Mouse (Mus musculus): ENCODE measurements around the gene Tma7. TPM values are rescaled to one million over a fixed set of nuclear protein-coding genes. Genes with fewer than 3 reads are reported as not detected.

Gene Tma7
- polyA plus RNA-seq, 1 experiment: 687 TPM

DNA sequence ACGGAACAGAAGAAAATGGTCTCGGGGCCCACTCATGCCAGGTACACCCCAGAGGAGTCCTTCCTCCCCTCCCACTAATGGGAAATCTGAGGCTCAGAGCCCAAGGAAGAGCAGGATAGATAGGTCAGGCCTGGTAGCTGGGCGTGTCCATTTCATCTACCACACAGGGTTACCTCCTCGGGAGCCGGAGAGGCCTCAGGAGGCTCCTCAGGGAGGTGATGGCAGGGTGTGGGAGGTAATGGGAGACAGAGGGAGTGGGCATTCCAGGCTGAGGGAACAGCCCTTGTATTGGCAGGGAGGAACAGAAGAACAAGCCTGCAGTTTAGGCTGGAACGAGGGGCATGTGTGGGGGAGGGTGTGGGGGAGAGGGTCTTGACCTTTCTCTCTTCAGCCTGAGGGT lies 14.5 kb upstream of the Tma7 start:
- Histone ChIP-seq H3K36me3 (replicated peaks; ENCODE audit: low read length) (peaks cover 15% of the 10 kb centered on the region), H3K4me3 (replicated peaks) (no peak overlapping the region), H3K27me3 (replicated peaks) (peaks cover 75% of the 10 kb centered on the region), H3K4me1 (peaks cover 30% of the 10 kb centered on the region), H3K9me3 (no peaks in the 10 kb centered on the region)
- TF ChIP-seq GATA1 (IDR thresholded peaks at IDR 0.05; ENCODE audit: borderline replicate concordance, low read length) (no peak), FLI1 (IDR thresholded peaks at IDR 0.05; ENCODE audit: low read length) (no peak)

- Histone ChIP-seq H3K9me3 (no peaks in the 10 kb centered on the region), H3K36me3 (replicated peaks; ENCODE audit: low read length) (peaks cover 21% of the 10 kb centered on the region), H3K4me3 (replicated peaks) (no peak overlapping the region), H3K27me3 (replicated peaks) (peaks cover 72% of the 10 kb centered on the region), H3K4me1 (peaks cover 30% of the 10 kb centered on the region)
- no peak for TF ChIP-seq FLI1 (IDR thresholded peaks at IDR 0.05; ENCODE audit: low read length)
- no peak for TF ChIP-seq GATA1 (IDR thresholded peaks at IDR 0.05; ENCODE audit: borderline replicate concordance, low read length)
Measured at GRCm38 (mm10) chr9:109096251-109096661, 13.9 kb upstream of the Tma7 start.

- Histone ChIP-seq H3K4me3 (replicated peaks) (peak within 1 kb of the TSS; percentile 91), H3K36me3 (replicated peaks; ENCODE audit: low read length) (peaks cover 30% of the 10 kb centered on the region), H3K27me3 (replicated peaks) (peaks cover 65% of the 10 kb centered on the region), H3K4me1 (peaks cover 26% of the 10 kb centered on the region), H3K9me3 (no peaks in the 10 kb centered on the region)
- no peak for TF ChIP-seq FLI1 (IDR thresholded peaks at IDR 0.05; ENCODE audit: low read length)
- no peak for TF ChIP-seq GATA1 (IDR thresholded peaks at IDR 0.05; ENCODE audit: borderline replicate concordance, low read length)
Measured at GRCm38 (mm10) chr9:109095137-109095982, 13.0 kb upstream of the Tma7 start, which contains the start of gene Plxnb1. Plxnb1 (plus strand) TSS chr9:109095389.

DNA sequence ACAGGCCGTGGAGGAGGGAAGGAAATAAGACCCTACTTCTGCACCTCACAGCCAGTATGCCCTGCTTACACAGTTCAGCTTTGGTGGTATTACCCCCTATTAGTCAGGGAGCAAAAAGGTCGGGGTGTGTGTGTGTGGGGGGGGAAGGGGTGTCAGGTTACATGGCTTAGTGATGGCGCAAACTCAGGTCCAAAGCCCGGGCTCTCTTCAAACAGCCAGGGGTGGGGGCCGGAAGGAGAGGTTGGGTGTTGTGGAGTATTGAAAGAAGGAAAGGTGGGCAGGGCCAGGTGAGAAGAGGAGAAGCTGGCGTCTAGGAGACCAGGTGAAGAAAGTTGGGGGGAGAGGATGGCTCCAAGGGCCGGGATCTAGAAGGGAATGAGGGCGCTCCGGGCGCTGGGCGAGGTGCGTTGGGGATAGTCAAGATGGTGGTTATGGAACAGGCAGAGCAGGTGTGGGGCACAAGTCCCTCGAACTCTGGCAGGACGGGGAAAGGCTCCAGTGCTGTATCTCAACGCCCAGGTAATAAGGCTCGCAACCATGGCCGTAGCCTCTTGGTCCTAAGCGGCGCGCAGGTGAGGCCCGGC lies 12.3 kb upstream of the Tma7 start:
- Histone ChIP-seq H3K9me3 (no peaks in the 10 kb centered on the region), H3K27me3 (replicated peaks) (peaks cover 58% of the 10 kb centered on the region), H3K4me1 (peaks cover 26% of the 10 kb centered on the region), H3K4me3 (replicated peaks) (peak overlapping the region; percentile 91), H3K36me3 (replicated peaks; ENCODE audit: low read length) (peaks cover 37% of the 10 kb centered on the region)
- TF ChIP-seq FLI1 (IDR thresholded peaks at IDR 0.05; ENCODE audit: low read length) (no peak), GATA1 (IDR thresholded peaks at IDR 0.05; ENCODE audit: borderline replicate concordance, low read length) (no peak)

DNA sequence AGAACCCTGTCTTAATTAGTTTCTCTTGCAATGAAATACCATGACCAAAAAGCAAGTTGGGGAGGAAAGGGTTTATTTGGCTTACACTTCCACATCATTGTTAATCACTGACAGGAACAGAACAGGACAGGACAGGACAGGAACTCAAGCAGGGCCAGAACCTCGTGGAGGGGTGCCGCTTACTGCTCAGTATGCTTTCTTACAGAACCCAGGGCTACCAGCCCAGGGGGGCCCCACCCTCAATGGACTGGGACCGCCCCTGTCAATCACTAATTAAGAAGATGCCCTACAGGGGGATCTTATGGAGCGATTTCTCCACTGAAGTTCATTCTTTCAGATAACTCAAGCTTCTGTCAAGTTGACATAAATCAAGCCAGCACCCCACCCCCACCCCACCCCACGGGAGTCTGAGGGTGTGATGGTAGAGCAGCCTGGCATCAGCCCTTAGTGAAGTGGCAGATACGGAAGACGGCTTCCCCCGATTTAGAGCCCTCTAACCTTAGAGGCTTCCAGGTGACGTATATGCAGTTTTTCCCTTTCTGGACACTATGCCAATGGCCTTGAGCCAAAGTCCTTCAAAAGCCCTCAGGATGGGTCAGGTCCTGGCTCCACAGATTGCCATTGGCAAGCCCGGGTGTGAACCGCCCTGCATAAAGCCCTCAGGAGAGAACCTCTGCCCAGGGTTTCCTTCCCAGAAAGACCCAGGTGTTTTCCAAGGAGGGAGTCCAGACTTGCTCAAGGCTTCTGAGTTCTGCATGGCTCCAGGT lies 11.6 kb upstream of the Tma7 start:
- no peak overlapping the region for H3K4me3 ChIP-seq (replicated peaks)
- peaks cover 44% of the 10 kb centered on the region for H3K36me3 ChIP-seq (replicated peaks; ENCODE audit: low read length)
- no peaks in the 10 kb centered on the region for H3K9me3 ChIP-seq
- TF ChIP-seq GATA1 (IDR thresholded peaks at IDR 0.05; ENCODE audit: borderline replicate concordance, low read length) (no peak), FLI1 (IDR thresholded peaks at IDR 0.05; ENCODE audit: low read length) (no peak)
- peaks cover 26% of the 10 kb centered on the region for H3K4me1 ChIP-seq
- peaks cover 51% of the 10 kb centered on the region for H3K27me3 ChIP-seq (replicated peaks)

- TF ChIP-seq GATA1 (IDR thresholded peaks at IDR 0.05; ENCODE audit: borderline replicate concordance, low read length): no peak
- no peak for TF ChIP-seq FLI1 (IDR thresholded peaks at IDR 0.05; ENCODE audit: low read length)
- H3K4me3 ChIP-seq (replicated peaks): no peak overlapping the region
- H3K9me3 ChIP-seq: no peaks in the 10 kb centered on the region
- peaks cover 23% of the 10 kb centered on the region for H3K4me1 ChIP-seq
- H3K36me3 ChIP-seq (replicated peaks; ENCODE audit: low read length): peaks cover 49% of the 10 kb centered on the region
- peaks cover 39% of the 10 kb centered on the region for H3K27me3 ChIP-seq (replicated peaks)
Measured at GRCm38 (mm10) chr9:109092799-109093198, 10.4 kb upstream of the Tma7 start.

DNA sequence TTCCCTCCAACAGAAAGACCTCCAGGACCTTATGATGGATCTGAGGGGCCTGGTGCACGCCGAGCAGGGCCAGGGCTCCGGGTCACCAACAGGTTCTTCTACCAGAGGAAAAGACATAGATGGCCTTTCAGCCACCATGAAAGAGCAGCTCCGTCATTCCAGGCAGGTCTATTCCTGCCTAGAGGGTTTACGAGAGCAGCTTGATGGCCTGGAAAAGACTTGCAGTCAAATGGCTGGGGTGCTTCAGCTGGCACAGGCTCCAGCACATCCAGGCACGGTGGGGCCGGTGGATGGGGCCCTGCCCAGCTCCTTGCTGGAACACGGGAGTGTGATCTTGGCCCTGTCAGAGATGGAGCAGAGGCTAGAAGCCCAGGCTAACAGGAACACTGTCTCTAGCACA lies 9.4 kb upstream of the Tma7 start:
- Histone ChIP-seq H3K4me3 (replicated peaks) (no peak overlapping the region), H3K4me1 (peaks cover 25% of the 10 kb centered on the region), H3K9me3 (no peaks in the 10 kb centered on the region), H3K36me3 (replicated peaks; ENCODE audit: low read length) (peaks cover 49% of the 10 kb centered on the region), H3K27me3 (replicated peaks) (peaks cover 30% of the 10 kb centered on the region)
- TF ChIP-seq GATA1 (IDR thresholded peaks at IDR 0.05; ENCODE audit: borderline replicate concordance, low read length): no peak
- no peak for TF ChIP-seq FLI1 (IDR thresholded peaks at IDR 0.05; ENCODE audit: low read length)

DNA sequence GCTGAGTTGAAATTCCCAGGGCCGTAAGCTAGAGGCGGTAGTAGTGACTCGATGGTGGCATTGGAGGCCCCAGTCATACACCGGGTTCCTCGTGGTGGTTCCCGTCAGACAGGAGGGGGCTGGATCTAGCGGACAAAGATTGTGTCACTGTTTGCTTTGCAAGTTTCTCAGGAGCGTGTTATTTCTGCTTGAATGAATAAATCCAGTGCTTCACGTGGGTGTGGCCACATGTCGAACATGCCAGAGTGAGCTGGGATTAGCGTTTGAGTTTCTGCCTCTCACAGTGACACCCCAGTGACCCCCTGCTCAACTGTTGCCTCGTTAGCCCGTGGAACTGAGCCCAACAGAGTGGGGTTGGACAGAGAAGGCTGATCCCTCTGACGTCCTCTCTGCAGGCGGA lies 8.1 kb upstream of the Tma7 start:
- H3K4me1 ChIP-seq: peaks cover 27% of the 10 kb centered on the region
- H3K4me3 ChIP-seq (replicated peaks): no peak overlapping the region
- H3K9me3 ChIP-seq: no peaks in the 10 kb centered on the region
- H3K36me3 ChIP-seq (replicated peaks; ENCODE audit: low read length): peaks cover 52% of the 10 kb centered on the region
- TF ChIP-seq GATA1 (IDR thresholded peaks at IDR 0.05; ENCODE audit: borderline replicate concordance, low read length) (no peak), FLI1 (IDR thresholded peaks at IDR 0.05; ENCODE audit: low read length) (no peak)
- H3K27me3 ChIP-seq (replicated peaks): peaks cover 17% of the 10 kb centered on the region

GRCm38 (mm10) chr9:109087987-109088386 lies 5.6 kb upstream of the Tma7 start:
- Histone ChIP-seq H3K9me3 (no peaks in the 10 kb centered on the region), H3K4me1 (peaks cover 40% of the 10 kb centered on the region), H3K27me3 (replicated peaks) (no peaks in the 10 kb centered on the region), H3K36me3 (replicated peaks; ENCODE audit: low read length) (peaks cover 52% of the 10 kb centered on the region), H3K4me3 (replicated peaks) (no peak overlapping the region)
- TF ChIP-seq FLI1 (IDR thresholded peaks at IDR 0.05; ENCODE audit: low read length): no peak
